Mouse (Mus musculus) thymus, postnatal 14 days (tissue): ENCODE measurements around the gene Mbip.

ENCODE experiments used
- DNase-seq: peaks from one replicate; pipeline ENCODE4 v3.0.0; 2021

Gene Mbip

GRCm38 (mm10) chr12:56286828-56287227 is 58.9 kb downstream of the Mbip start:
- no peak for DNase-seq

GRCm38 (mm10) chr12:56284210-56284609 is 61.5 kb downstream of the Mbip start:
- no peak for DNase-seq

- DNase-seq: no peak
Measured at GRCm38 (mm10) chr12:56281649-56282048, 64.0 kb downstream of the Mbip start.
